Mouse (Mus musculus) ES-E14 (cell line): Measurements from ENCODE around the gene Ankrd22. TPM values are rescaled to one million over a fixed set of nuclear protein-coding genes. Genes with fewer than 3 reads are reported as not detected.

Experiments used
- DNase-seq: peaks from one replicate; pipeline ENCODE4 v3.0.0-alpha.2; 2013; ENCODE audit warnings: low read depth, low spot score
- H3K27ac ChIP-seq: 2 replicates; pipeline ENCODE4 v1.5.1; 2012; ENCODE audit warnings: low read depth, mild to moderate bottlenecking, low read length, moderate library complexity, mixed read lengths; ENCODE audit not compliant: poor library complexity, insufficient read depth, severe bottlenecking
- H3K36me3 ChIP-seq: 2 replicates; pipeline ENCODE4 v1.6.1; 2012; ENCODE audit warnings: mild to moderate bottlenecking, low read length, moderate library complexity, mixed read lengths; ENCODE audit not compliant: control insufficient read depth, poor library complexity, insufficient read depth, severe bottlenecking
- H3K4me1 ChIP-seq, 2 experiments: fragments of 150-350 bp in 1 of 2; sonication (generic) in 1 of 2; 2 replicates each; pipeline ENCODE4 v1.6.1; 2012; ENCODE audit warnings: low read length in 2 of 2, mild to moderate bottlenecking in 1 of 2, mixed read lengths in 1 of 2; ENCODE audit not compliant: control insufficient read depth in 2 of 2, insufficient read depth in 2 of 2, poor library complexity in 1 of 2
- H3K4me3 ChIP-seq, 2 experiments: fragments of 150-350 bp in 1 of 2; sonication (generic) in 1 of 2; 2 replicates each; pipeline ENCODE4 v1.5.1; 2012; ENCODE audit warnings: low read length in 2 of 2, low read depth in 1 of 2, mild to moderate bottlenecking in 1 of 2, mixed read lengths in 1 of 2; ENCODE audit not compliant: insufficient read depth in 1 of 2, poor library complexity in 1 of 2, severe bottlenecking in 1 of 2
- H3K9ac ChIP-seq: 2 replicates; pipeline ENCODE4 v1.6.1; 2012; ENCODE audit warnings: low read depth, mild to moderate bottlenecking, low read length, mixed read lengths; ENCODE audit not compliant: poor library complexity, insufficient read depth, severe bottlenecking
- H3K9me3 ChIP-seq: fragments of 150-350 bp; sonication (generic); 2 replicates; pipeline ENCODE4 v1.6.1; 2012; ENCODE audit warnings: low read depth, mild to moderate bottlenecking, low read length; ENCODE audit not compliant: control insufficient read depth, insufficient read depth
- CHD2 ChIP-seq: IDR thresholded peaks from 2 replicates; pipeline ENCODE4 v1.6.1; 2014; ENCODE audit warnings: mild to moderate bottlenecking, low read depth, low read length, inconsistent platforms
- HCFC1 ChIP-seq: IDR thresholded peaks from 2 replicates; pipeline ENCODE4 v1.6.1; 2012; ENCODE audit warnings: low read length, inconsistent platforms, borderline replicate concordance; ENCODE audit not compliant: insufficient read depth
- MAFK ChIP-seq: IDR thresholded peaks from 2 replicates; pipeline ENCODE4 v1.6.1; 2014; ENCODE audit warnings: mild to moderate bottlenecking, low read depth, low read length, inconsistent platforms; ENCODE audit not compliant: insufficient read depth
- ZC3H11A ChIP-seq: IDR thresholded peaks from 2 replicates; pipeline ENCODE4 v1.6.1; 2012; ENCODE audit warnings: low read depth, mild to moderate bottlenecking, inconsistent platforms, low read length, borderline replicate concordance
- ZNF384 ChIP-seq: IDR thresholded peaks from 2 replicates; pipeline ENCODE4 v1.6.1; 2012; ENCODE audit warnings: low read depth, low read length, inconsistent platforms
- in situ Hi-C, 2 experiments: fragments of 600-800 bp; cut with MboI; formaldehyde crosslinking; loops; one replicate each; pipeline ENCODE4 v1.15.1; 2025; ENCODE audit warnings: low sequenced_read_pairs in 2 of 2, inconsistent platforms in 1 of 2; ENCODE audit not compliant: unreplicated experiment in 2 of 2
- total RNA-seq: library from RNA; depleted of rRNA; stranded (reverse); fragments of 300-350 nt; gene quantifications from 2 replicates; pipeline ENCODE4 v1.2.3, GENCODE M21; 2012

The Ankrd22 gene
- total RNA-seq, 1 experiment: 1.2 TPM

DNA sequence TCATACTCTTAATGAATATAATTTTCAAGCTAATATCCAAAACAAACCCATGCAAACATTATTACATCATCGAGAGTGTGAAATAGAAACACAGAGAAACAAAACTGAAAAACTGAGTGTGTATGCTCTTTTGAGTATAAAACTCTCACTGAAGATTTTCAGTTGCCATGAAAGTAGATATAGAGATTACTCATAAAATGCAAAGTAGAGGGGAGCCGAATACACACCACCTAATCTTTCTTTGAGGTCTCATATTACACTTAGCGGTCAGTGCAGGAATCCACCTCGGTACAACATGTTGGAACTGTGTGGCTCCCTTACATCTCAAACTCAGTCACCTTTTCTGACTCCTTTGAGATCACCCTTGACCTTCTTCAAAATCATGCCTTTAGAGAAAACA lies 46.2 kb downstream of the Ankrd22 start:
- DNase-seq: no peak
- Histone ChIP-seq H3K9me3 (no peaks in the 10 kb centered on the region), H3K4me3 (no peak overlapping the region), H3K4me1 (no peaks in the 10 kb centered on the region), H3K9ac (no peak overlapping the region), H3K36me3 (no peaks in the 10 kb centered on the region), H3K27ac (no peak overlapping the region)
- no peak for TF ChIP-seq ZNF384
- in situ Hi-C loops: no loop called here

DNA sequence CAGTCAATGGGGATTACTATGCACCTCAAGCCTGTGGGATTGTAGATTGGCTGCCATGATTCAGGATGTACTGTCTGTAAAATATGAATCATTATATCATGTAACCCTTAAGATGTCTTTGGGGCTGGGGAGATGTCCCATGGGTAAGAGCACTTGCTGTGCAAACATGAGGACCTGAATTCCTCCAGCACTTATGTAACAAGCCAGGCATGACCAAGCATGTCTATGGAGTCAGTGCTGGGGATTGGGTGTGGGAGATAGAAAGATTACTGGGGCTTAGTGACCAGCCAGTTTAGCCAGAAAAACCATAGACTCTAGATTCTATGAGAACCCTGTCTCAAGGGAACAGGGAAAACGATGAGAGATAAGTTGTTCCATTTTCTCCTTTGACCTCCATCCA lies 46.8 kb downstream of the Ankrd22 start:
- no peaks in the 10 kb centered on the region for H3K36me3 ChIP-seq
- in situ Hi-C loops: no loop called here
- no peak for DNase-seq
- H3K9me3 ChIP-seq: no peaks in the 10 kb centered on the region
- no peak overlapping the region for H3K4me3 ChIP-seq
- H3K9ac ChIP-seq: no peak overlapping the region
- no peaks in the 10 kb centered on the region for H3K4me1 ChIP-seq
- TF ChIP-seq ZC3H11A (no peak), MAFK (no peak), CHD2 (no peak), ZNF384 (no peak), HCFC1 (no peak)
- H3K27ac ChIP-seq: no peak overlapping the region

DNA sequence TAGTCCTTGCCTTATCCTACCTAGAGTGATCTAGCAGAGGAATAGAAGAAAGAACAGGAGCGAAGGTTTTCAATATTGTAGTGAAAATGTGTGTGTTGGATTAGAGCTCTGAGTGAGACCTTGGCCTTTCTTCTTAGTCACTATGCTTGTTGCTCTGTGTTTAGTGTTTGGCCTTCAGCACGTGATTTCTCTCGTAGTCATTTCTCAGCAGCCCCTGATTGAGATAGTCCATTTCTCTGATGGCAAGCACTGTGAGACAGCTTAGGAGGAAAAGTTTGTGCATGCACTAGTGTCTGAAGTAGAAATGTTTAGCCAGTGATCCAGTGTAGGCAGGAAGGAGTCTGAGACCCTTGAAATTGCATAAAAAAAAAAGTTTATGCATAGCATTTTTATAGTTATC lies 61.0 kb downstream of the Ankrd22 start:
- Histone ChIP-seq H3K9me3 (no peaks in the 10 kb centered on the region), H3K27ac (no peak overlapping the region), H3K9ac (no peak overlapping the region), H3K4me3 (no peak overlapping the region), H3K4me1 (no peaks in the 10 kb centered on the region), H3K36me3 (no peaks in the 10 kb centered on the region)
- in situ Hi-C loops: no loop called here
- no peak for DNase-seq
- TF ChIP-seq HCFC1: no peak
- no peak for TF ChIP-seq MAFK

DNA sequence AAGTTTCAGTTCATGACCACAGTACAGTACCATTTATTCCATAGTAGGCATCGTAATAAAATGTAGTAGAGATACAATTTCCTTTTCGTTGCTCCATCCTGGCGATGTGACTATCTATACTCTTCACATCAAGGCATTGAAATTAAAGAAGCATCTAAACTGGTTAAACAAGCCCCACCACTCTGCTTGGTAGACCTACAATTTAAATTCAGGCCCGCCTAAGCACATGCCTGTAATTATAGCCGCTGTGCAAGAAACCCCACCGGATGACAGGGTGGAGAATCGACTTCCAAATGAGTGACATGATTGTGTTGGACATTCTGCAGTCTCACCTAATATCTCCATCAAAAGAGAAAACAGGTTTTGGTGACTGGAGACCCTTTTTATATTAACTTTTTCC lies 64.0 kb downstream of the Ankrd22 start:
- Histone ChIP-seq H3K4me1 (no peaks in the 10 kb centered on the region), H3K36me3 (no peaks in the 10 kb centered on the region), H3K27ac (no peak overlapping the region), H3K9ac (no peak overlapping the region), H3K9me3 (no peaks in the 10 kb centered on the region), H3K4me3 (no peak overlapping the region)
- no peak for DNase-seq
- in situ Hi-C loops: no loop called here
- TF ChIP-seq ZC3H11A: no peak
- no peak for TF ChIP-seq CHD2
- no peak for TF ChIP-seq HCFC1
- TF ChIP-seq ZNF384: no peak
- no peak for TF ChIP-seq MAFK

DNA sequence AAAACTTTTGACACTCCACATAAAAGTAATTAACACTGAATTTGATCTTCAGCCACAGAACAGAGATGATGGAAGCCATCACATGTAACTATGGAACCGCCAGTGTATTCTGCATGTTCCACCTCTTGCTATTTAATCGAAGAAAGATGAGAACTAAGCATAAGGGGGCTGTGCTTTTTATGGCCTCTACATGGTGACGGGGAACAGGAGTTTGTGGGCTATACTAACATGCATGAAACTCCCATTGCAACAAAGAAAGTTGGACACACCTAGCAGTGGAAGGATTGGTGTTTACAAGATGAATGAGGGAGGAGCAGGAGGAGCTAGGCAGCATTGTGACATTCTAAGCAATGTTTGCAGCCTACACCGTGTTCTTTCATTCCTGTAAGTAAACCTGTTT lies 65.2 kb downstream of the Ankrd22 start, which contains the start of gene Lipm:
Gene Lipm (plus strand): TSS at position 301 of the 400 bp plus-strand sequence.
- no peaks in the 10 kb centered on the region for H3K9me3 ChIP-seq
- no peak within 1 kb of the TSS for H3K4me3 ChIP-seq
- no peaks in the 10 kb centered on the region for H3K4me1 ChIP-seq
- TF ChIP-seq CHD2: no peak
- no peak for TF ChIP-seq ZC3H11A
- no peak for TF ChIP-seq HCFC1
- no peak for TF ChIP-seq ZNF384
- TF ChIP-seq MAFK: no peak
- H3K27ac ChIP-seq: no peak within 1 kb of the TSS
- no peaks in the 10 kb centered on the region for H3K36me3 ChIP-seq
- no peak within 1 kb of the TSS for H3K9ac ChIP-seq
- in situ Hi-C loops: no loop called here
- no peak for DNase-seq
